Mouse (Mus musculus) layer of hippocampus, postnatal 14 days (tissue): Measurements from ENCODE around the gene Ift140. TPM values are rescaled to one million over a fixed set of nuclear protein-coding genes. Genes with fewer than 3 reads are reported as not detected.

Source experiments
- DNase-seq, 2 experiments: peaks; one replicate each; pipeline ENCODE4 v3.0.0; 2021 to 2022; ENCODE audit warnings: low spot score in 2 of 2, mixed read lengths in 1 of 2
- total RNA-seq, 2 experiments: library from RNA; stranded (reverse); gene quantifications; 2 replicates each; pipeline ENCODE4 v1.2.3; 2021

Gene Ift140
- total RNA-seq, 2 experiments from 2014 or later = 25.4 to 31.9 TPM

GRCm38 (mm10) chr17:25068690-25069089, 52.8 kb downstream of the Ift140 start:
- no peak for DNase-seq

DNA sequence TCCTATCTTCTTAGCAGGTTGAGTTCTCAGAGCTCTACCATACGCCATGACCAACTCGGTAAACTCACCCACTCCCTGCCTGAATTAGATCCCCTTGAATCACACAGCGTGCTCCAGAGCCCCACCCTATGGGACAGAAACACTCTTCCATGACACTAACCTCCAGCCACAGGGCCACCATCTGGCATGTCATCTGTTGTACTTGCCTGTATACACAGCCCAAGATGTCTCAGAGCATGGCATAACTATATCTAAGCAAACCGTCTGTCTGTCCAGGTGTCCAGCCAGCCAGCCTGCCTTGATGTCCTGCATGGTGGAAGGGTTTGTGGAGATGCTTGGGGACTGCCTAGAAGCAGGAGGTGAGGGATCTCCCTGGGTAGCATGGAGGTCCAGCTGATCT, 61.0 kb downstream of the Ift140 start:
- DNase-seq = no peak

DNA sequence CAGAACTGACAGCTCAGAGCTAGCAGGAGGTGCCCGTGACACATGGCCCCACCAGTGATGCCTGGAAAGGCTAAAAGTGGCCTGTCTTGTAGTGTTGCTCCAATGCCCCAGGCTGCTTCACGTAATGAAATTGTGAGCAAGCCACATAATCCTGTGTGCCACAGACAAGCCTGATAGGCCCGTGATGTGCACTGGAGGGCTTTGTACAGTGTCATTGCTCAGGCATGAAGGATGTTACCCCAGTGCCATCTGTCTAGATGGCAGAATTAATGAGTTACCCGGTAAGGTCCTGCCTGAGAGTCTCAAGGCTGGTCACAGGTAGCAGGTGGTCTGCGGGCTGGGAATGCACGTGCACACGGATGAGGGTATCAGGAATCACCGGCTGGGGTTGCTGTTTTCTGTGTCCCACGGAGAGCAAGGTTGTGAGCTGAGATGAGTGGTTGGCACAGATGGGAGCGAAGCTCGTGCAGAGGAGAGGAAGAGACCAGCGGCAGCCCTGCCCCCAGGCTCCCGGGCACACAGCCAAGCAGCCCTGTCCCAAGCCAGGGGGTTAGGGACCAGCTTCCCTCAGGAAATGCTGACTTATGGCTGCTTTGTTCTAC, 62.0 kb downstream of the Ift140 start:
- peak; percentile 54 to 60 for DNase-seq

- DNase-seq = no peak
Observed at GRCm38 (mm10) chr17:25080210-25080609, 64.3 kb downstream of the Ift140 start.

GRCm38 (mm10) chr17:25080960-25081381, 65.1 kb downstream of the Ift140 start:
- peak in 1 of 2 experiments; percentile 22 for DNase-seq

- peak in 1 of 2 experiments; percentile 31 for DNase-seq
Observed at GRCm38 (mm10) chr17:25082081-25082847, 66.4 kb downstream of the Ift140 start.

- DNase-seq = no peak
Observed at GRCm38 (mm10) chr17:25082887-25083286, 67.0 kb downstream of the Ift140 start.

GRCm38 (mm10) chr17:25083444-25083931, 67.6 kb downstream of the Ift140 start, which contains the start of gene Tmem204:
Gene Tmem204 (minus strand): TSS chr17:25083591.
- no peak for DNase-seq

DNA sequence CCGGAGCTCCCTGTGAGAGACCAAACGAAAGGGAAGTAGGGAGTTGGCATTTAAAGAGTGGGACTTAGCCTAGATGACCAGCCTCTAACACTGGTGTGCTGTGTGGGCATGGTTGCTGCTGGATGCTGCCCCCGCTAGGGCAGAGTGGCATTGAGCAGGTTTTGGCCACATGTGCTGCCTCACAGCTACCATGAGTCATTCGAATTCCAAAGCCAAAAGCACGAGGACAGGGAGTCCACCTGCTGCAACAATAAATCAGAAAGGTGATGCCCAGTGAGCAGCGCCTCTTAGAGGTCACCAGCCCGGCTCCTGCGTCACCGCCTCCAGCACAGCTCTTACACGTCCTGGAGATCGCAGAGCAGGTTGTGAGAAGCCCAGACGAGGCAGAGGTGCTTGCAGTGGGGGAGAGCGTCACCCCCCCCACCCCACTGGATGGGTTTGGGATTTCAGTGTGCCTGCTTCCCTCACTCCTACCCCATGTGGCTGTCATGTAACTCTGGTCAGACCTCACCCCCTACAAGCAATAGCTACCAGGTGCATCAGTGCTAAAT, 69.0 kb downstream of the Ift140 start:
- DNase-seq = no peak

- no peak for DNase-seq
Observed at GRCm38 (mm10) chr17:25086724-25087123, 70.8 kb downstream of the Ift140 start.

GRCm38 (mm10) chr17:25089158-25089557, 73.3 kb downstream of the Ift140 start:
- no peak for DNase-seq

- DNase-seq = no peak
Observed at GRCm38 (mm10) chr17:25090450-25090849, 74.6 kb downstream of the Ift140 start.

- DNase-seq = no peak
Observed at GRCm38 (mm10) chr17:25096221-25096620, 80.3 kb downstream of the Ift140 start.

GRCm38 (mm10) chr17:25100052-25100451, 84.2 kb downstream of the Ift140 start:
- DNase-seq = no peak

GRCm38 (mm10) chr17:25101338-25101737, 85.5 kb downstream of the Ift140 start:
- DNase-seq = no peak

DNA sequence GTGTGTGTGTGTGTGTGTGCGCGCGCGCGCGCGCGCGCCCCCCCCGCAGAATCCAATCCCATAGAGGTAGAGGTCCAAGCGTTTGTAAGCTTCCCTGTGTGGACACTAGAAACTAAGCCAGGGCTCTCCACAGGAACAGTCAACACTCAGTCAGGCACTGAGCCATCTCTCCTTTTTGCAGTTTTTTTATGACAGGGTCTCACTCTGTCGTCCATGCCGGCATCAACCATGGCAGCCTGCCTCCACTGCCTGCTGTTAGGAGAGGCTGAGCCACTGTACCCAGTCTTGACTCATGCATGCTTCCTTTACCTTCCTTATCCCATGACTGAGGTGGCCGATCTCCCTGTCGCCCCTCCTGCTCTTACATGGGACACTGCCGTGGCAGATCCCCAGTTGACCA, 91.9 kb downstream of the Ift140 start:
- no peak for DNase-seq

DNA sequence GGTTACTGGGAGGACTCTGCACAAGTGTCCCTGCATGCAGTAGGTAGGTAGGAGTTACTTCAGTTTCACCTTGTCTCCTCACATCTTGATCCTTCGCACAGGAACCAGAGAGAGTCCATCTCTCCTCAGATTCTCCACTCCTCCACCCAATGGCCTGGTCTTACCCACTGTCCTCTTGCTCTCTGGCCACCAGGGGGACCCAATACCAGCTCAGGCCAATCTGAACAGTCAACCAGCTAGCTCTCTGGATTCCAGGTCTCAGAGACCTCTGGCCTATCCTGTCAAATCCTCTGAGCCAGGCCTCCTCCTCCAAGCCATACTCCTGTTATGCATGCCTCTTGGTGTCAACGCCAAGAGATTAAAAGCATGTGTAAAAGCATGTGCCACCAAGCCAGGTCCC, 93.7 kb downstream of the Ift140 start:
- DNase-seq = no peak

GRCm38 (mm10) chr17:25110590-25110989, 94.7 kb downstream of the Ift140 start:
- no peak for DNase-seq

GRCm38 (mm10) chr17:25111220-25111619, 95.3 kb downstream of the Ift140 start:
- DNase-seq = no peak

- peak; percentile 20 to 49 for DNase-seq
Observed at GRCm38 (mm10) chr17:25111739-25112422, 96.0 kb downstream of the Ift140 start.

DNA sequence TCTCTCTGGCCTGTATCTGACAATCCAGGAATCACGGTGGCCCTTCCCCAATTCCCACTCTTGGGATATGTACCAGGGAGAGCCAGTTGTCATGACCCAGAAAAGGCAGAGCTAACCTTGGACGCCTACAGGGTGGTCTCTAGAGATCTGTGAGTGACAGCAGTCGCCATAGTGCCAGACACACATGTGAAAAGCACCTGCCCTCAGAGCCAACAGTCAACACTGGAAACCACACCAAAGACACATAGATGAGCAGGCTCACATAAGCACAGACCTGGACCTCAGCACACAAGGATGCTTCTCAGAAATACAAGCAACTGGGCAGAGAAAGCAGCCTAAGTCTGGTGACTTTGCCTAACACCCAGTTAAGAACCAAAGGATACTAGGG, 96.5 kb downstream of the Ift140 start:
- DNase-seq = no peak
